Mouse (Mus musculus): ENCODE measurements around the gene Lrrc74a. TPM values are rescaled to one million over a fixed set of nuclear protein-coding genes. Genes with fewer than 3 reads are reported as not detected.

Lrrc74a gene
- total RNA-seq, 2 experiments from 2014 or later = not detected

GRCm38 (mm10) chr12:86786149-86787019 lies 52.2 kb downstream of the Lrrc74a start:
- no peak for DNase-seq

GRCm38 (mm10) chr12:86787020-86787553 lies 52.9 kb downstream of the Lrrc74a start:
- peak; percentile 75 for DNase-seq

GRCm38 (mm10) chr12:86790100-86790848 lies 56.1 kb downstream of the Lrrc74a start:
- DNase-seq = no peak

GRCm38 (mm10) chr12:86790849-86791127 lies 56.6 kb downstream of the Lrrc74a start:
- DNase-seq = peak; percentile 91

- no peak for DNase-seq
Observed at GRCm38 (mm10) chr12:86791987-86792386, 57.8 kb downstream of the Lrrc74a start.

- DNase-seq = peak; percentile 67
Observed at GRCm38 (mm10) chr12:86793830-86794229, 59.7 kb downstream of the Lrrc74a start.

GRCm38 (mm10) chr12:86794331-86794730 lies 60.2 kb downstream of the Lrrc74a start:
- no peak for DNase-seq

GRCm38 (mm10) chr12:86795076-86795837 lies 61.1 kb downstream of the Lrrc74a start:
- no peak for DNase-seq

- DNase-seq = peak; percentile 85
Observed at GRCm38 (mm10) chr12:86795838-86796232, 61.7 kb downstream of the Lrrc74a start.

GRCm38 (mm10) chr12:86796351-86796750 lies 62.2 kb downstream of the Lrrc74a start:
- DNase-seq = no peak

- no peak for DNase-seq
Observed at GRCm38 (mm10) chr12:86797771-86798170, 63.6 kb downstream of the Lrrc74a start.

- DNase-seq = peak; percentile 93
Observed at GRCm38 (mm10) chr12:86798773-86799540, 64.8 kb downstream of the Lrrc74a start.

- no peak for DNase-seq
Observed at GRCm38 (mm10) chr12:86799786-86800185, 65.6 kb downstream of the Lrrc74a start.

- DNase-seq = peak; percentile 48
Observed at GRCm38 (mm10) chr12:86800336-86800735, 66.2 kb downstream of the Lrrc74a start.

GRCm38 (mm10) chr12:86800765-86801147 lies 66.6 kb downstream of the Lrrc74a start:
- peak; percentile 75 for DNase-seq

- peak; percentile 99 for DNase-seq
Observed at GRCm38 (mm10) chr12:86801148-86802004, 67.2 kb downstream of the Lrrc74a start.

- DNase-seq = peak; percentile 73
Observed at GRCm38 (mm10) chr12:86802005-86802671, 68.0 kb downstream of the Lrrc74a start.

- DNase-seq = no peak
Observed at GRCm38 (mm10) chr12:86802899-86803298, 68.7 kb downstream of the Lrrc74a start.

- DNase-seq = no peak
Observed at GRCm38 (mm10) chr12:86803651-86804307, 69.6 kb downstream of the Lrrc74a start.

- peak; percentile 44 for DNase-seq
Observed at GRCm38 (mm10) chr12:86804308-86804700, 70.1 kb downstream of the Lrrc74a start.
